Mouse (Mus musculus) heart, adult 2 months (tissue): Measurements from ENCODE around the gene Pmfbp1. TPM values are rescaled to one million over a fixed set of nuclear protein-coding genes. Genes with fewer than 3 reads are reported as not detected.

Experiments
- DNase-seq, 2 experiments: peaks; one replicate each; pipeline ENCODE4 v3.0.0; 2021
- H3K27ac ChIP-seq: fragments of 200-600 bp; 2 replicates; pipeline ENCODE4 v1.8.1; 2022
- H3K27me3 ChIP-seq: fragments of 200-500 bp; 2 replicates; pipeline ENCODE4 v1.6.1; 2012; ENCODE audit warnings: mild to moderate bottlenecking, low read length, inconsistent platforms, mixed read lengths; ENCODE audit not compliant: control insufficient read depth, insufficient read depth
- H3K36me3 ChIP-seq: fragments of 200-500 bp; 2 replicates; pipeline ENCODE4 v1.6.1; 2012; ENCODE audit warnings: low read length, inconsistent platforms; ENCODE audit not compliant: control insufficient read depth, insufficient read depth
- H3K4me1 ChIP-seq: fragments of 200-500 bp; 2 replicates; pipeline ENCODE4 v1.6.1; 2011; ENCODE audit warnings: low read length; ENCODE audit not compliant: control insufficient read depth, insufficient read depth
- H3K4me3 ChIP-seq: fragments of 200-600 bp; 2 replicates; pipeline ENCODE4 v1.8.1; 2022
- H3K79me2 ChIP-seq: fragments of 200-500 bp; replicated peaks from 2 replicates; pipeline ENCODE4 v1.6.1; 2012; ENCODE audit warnings: mild to moderate bottlenecking, inconsistent platforms, low read length, moderate library complexity, mixed read lengths; ENCODE audit not compliant: control insufficient read depth, insufficient read depth
- H3K9ac ChIP-seq: fragments of 200-500 bp; 2 replicates; pipeline ENCODE4 v1.6.1; 2012; ENCODE audit warnings: low read depth, mild to moderate bottlenecking, control low read depth, inconsistent platforms, low read length, mixed read lengths
- CTCF ChIP-seq: fragments of 200-600 bp; IDR thresholded peaks from 2 replicates; pipeline ENCODE4 v1.8.1; 2022; ENCODE audit warnings: antibody characterized with exemption, mild to moderate bottlenecking, moderate library complexity
- EP300 ChIP-seq: fragments of 200-500 bp; IDR thresholded peaks from 2 replicates; pipeline ENCODE4 v1.6.1; 2011; ENCODE audit warnings: low read depth, low read length, control low read depth; ENCODE audit not compliant: insufficient read depth
- POLR2A ChIP-seq: fragments of 200-500 bp; IDR thresholded peaks from 2 replicates; pipeline ENCODE4 v1.6.1; 2011; ENCODE audit warnings: mild to moderate bottlenecking, low read depth, low read length, control low read depth; ENCODE audit not compliant: insufficient read depth
- WGBS: fragments of 180-500 bp; shearing (Covaris S2); methylation state at CpG from one replicate; pipeline ENCODE4 v1.1.7; 2018; 5-methylcytosine and 5-hydroxymethylcytosine counted together
- intact Hi-C: fragments of 180-260 bp; cut with DNase I; formaldehyde crosslinking; loops from one replicate; pipeline ENCODE4 v1.15.1; 2025
- polyA plus RNA-seq: library from polyadenylated mRNA; depleted of rRNA; stranded (reverse); fragments of >200 nt; gene quantifications from 2 replicates; pipeline ENCODE4 v1.2.3, GENCODE M21; 2012; rRNA removed
- total RNA-seq, 2 experiments: library from RNA; stranded (reverse); gene quantifications; 2 replicates each; pipeline ENCODE4 v1.2.3; 2021

Pmfbp1 gene
- total and polyA plus RNA-seq, 3 experiments = not detected

DNA sequence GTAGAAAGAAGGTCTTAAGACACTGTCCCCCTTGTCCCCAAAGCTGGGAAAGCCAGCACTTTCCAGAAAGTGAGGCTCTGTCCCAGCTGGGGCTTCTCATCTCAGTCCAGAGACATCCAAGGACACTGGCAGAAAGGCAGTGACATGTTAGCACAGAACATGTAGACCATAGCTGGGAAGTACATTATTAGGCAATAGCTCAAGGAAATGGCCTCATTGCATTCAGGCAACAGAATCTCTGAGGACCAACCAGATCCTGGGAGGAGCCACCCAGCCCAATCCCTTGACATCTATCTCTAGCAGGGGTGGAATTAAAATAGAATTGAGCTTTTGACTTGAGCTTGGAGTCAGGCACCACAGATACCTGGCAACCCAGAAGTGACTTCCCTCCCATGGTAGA, 91.8 kb downstream of the Pmfbp1 start:
- Histone ChIP-seq H3K79me2 (no peaks in the 10 kb centered on the region), H3K4me1 (no peaks in the 10 kb centered on the region), H3K27ac (no peak overlapping the region), H3K27me3 (no peaks in the 10 kb centered on the region), H3K36me3 (no peaks in the 10 kb centered on the region), H3K4me3 (no peak overlapping the region), H3K9ac (no peak overlapping the region)
- DNase-seq = no peak
- intact Hi-C loops = no loop called here
- TF ChIP-seq CTCF (no peak), POLR2A (no peak), EP300 (no peak)

GRCm38 (mm10) chr8:109586972-109587504, 93.2 kb downstream of the Pmfbp1 start:
- TF ChIP-seq EP300 (no peak), CTCF (no peak), POLR2A (no peak)
- Histone ChIP-seq H3K36me3 (no peaks in the 10 kb centered on the region), H3K4me1 (no peaks in the 10 kb centered on the region), H3K27me3 (no peaks in the 10 kb centered on the region), H3K4me3 (no peak overlapping the region), H3K27ac (no peak overlapping the region), H3K79me2 (no peaks in the 10 kb centered on the region), H3K9ac (no peak overlapping the region)
- 43% methylated on average over 7 of the region's 7 CpGs for whole genome bisulfite sequencing
- intact Hi-C loops = no loop called here
- DNase-seq = no peak

GRCm38 (mm10) chr8:109590901-109591300, 97.1 kb downstream of the Pmfbp1 start:
- Histone ChIP-seq H3K4me1 (no peaks in the 10 kb centered on the region), H3K79me2 (no peaks in the 10 kb centered on the region), H3K27ac (no peak overlapping the region), H3K4me3 (no peak overlapping the region), H3K9ac (no peak overlapping the region), H3K36me3 (no peaks in the 10 kb centered on the region), H3K27me3 (no peaks in the 10 kb centered on the region)
- intact Hi-C loops = no loop called here
- no peak for DNase-seq
- WGBS = 88% methylated on average over 9 of the region's 9 CpGs
- TF ChIP-seq POLR2A (no peak), EP300 (no peak), CTCF (no peak)

GRCm38 (mm10) chr8:109591367-109591766, 97.5 kb downstream of the Pmfbp1 start:
- Histone ChIP-seq H3K27ac (no peak overlapping the region), H3K4me3 (no peak overlapping the region), H3K9ac (no peak overlapping the region), H3K4me1 (no peaks in the 10 kb centered on the region), H3K27me3 (no peaks in the 10 kb centered on the region), H3K79me2 (no peaks in the 10 kb centered on the region), H3K36me3 (no peaks in the 10 kb centered on the region)
- WGBS = 83% methylated on average over 3 of the region's 3 CpGs
- no peak for TF ChIP-seq CTCF
- no peak for TF ChIP-seq POLR2A
- TF ChIP-seq EP300 = no peak
- intact Hi-C loops = no loop called here
- DNase-seq = no peak

DNA sequence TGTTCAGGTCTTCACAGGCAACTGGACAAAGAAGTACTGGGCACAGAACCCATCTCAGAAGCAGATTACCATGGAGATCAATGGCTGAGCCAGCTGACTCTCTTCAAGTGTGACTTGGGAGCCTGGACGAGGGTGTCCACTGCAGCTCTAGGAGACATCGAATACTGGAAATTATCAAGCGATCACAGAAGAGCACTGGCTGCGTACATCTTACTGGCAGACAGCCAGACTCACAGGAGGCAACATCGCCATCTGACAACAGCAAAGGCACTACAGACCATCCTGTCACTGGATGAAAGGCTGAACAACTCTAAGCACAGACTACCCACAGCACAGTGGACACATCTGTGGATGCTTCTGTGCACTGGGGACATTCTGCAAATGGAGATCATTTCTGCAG, 98.3 kb downstream of the Pmfbp1 start:
- Histone ChIP-seq H3K4me3 (no peak overlapping the region), H3K9ac (no peak overlapping the region), H3K27me3 (no peaks in the 10 kb centered on the region), H3K4me1 (no peaks in the 10 kb centered on the region), H3K79me2 (no peaks in the 10 kb centered on the region), H3K36me3 (no peaks in the 10 kb centered on the region), H3K27ac (no peak overlapping the region)
- TF ChIP-seq POLR2A = no peak
- DNase-seq = no peak
- WGBS = 85% methylated on average over 5 of the region's 5 CpGs
- intact Hi-C loops = no loop called here

Other genes starting within 250 kb of the Pmfbp1 start
- gene Dhx38, start 71.8 kb downstream of the Pmfbp1 start, total RNA-seq = 10 to 100 TPM; 13.1 to 13.2 TPM
- gene Dhx38, start 71.8 kb downstream of the Pmfbp1 start, polyA plus RNA-seq = 8.6 and 9.7 TPM in 2 replicates
- 1 to 10 TPM; 4.2 to 5.1 TPM for gene Txnl4b, start 71.9 kb downstream of the Pmfbp1 start, total RNA-seq
- 4.8 and 5.0 TPM in 2 replicates for gene Txnl4b, start 71.9 kb downstream of the Pmfbp1 start, polyA plus RNA-seq
- gene Hp, start 85.1 kb downstream of the Pmfbp1 start, total RNA-seq = 1 to 10 TPM; 6.7 to 8.9 TPM
- 21.2 and 76.1 TPM in 2 replicates for gene Hp, start 85.1 kb downstream of the Pmfbp1 start, polyA plus RNA-seq
- 10 to 100 TPM; 13.4 to 16.8 TPM for gene Dhodh, start 114.6 kb downstream of the Pmfbp1 start, total RNA-seq
- gene Dhodh, start 114.6 kb downstream of the Pmfbp1 start, polyA plus RNA-seq = 13.8 and 17.9 TPM in 2 replicates
- gene Pkd1l3, start 120.5 kb downstream of the Pmfbp1 start, total RNA-seq = under 1 TPM in 1 of 2 experiments, not detected in 1; 0.08 TPM
- gene Pkd1l3, start 120.5 kb downstream of the Pmfbp1 start, polyA plus RNA-seq = 0.14 TPM in 1 of 2 replicates, not detected in the other
- gene Ist1, start 199.2 kb downstream of the Pmfbp1 start, total RNA-seq = 10 to 100 TPM; 37.4 to 37.8 TPM
- gene Ist1, start 199.2 kb downstream of the Pmfbp1 start, polyA plus RNA-seq = 27.1 and 50.8 TPM in 2 replicates
- gene Zfp821, start 211.5 kb downstream of the Pmfbp1 start, total RNA-seq = 1 to 10 TPM; 4.9 to 7.0 TPM
- 4.3 and 5.6 TPM in 2 replicates for gene Zfp821, start 211.5 kb downstream of the Pmfbp1 start, polyA plus RNA-seq
- gene Atxn1l, start 243.7 kb downstream of the Pmfbp1 start, total RNA-seq = 10 to 100 TPM; 20.0 to 23.0 TPM
- 6.5 and 11.9 TPM in 2 replicates for gene Atxn1l, start 243.7 kb downstream of the Pmfbp1 start, polyA plus RNA-seq